Mouse (Mus musculus): Measurements from ENCODE around the gene Sema4a. TPM values are rescaled to one million over a fixed set of nuclear protein-coding genes. Genes with fewer than 3 reads are reported as not detected.

The Sema4a gene
- total RNA-seq (2022), result 1 to 10 TPM; 2.6 to 4.7 (median 3.8) TPM

DNA sequence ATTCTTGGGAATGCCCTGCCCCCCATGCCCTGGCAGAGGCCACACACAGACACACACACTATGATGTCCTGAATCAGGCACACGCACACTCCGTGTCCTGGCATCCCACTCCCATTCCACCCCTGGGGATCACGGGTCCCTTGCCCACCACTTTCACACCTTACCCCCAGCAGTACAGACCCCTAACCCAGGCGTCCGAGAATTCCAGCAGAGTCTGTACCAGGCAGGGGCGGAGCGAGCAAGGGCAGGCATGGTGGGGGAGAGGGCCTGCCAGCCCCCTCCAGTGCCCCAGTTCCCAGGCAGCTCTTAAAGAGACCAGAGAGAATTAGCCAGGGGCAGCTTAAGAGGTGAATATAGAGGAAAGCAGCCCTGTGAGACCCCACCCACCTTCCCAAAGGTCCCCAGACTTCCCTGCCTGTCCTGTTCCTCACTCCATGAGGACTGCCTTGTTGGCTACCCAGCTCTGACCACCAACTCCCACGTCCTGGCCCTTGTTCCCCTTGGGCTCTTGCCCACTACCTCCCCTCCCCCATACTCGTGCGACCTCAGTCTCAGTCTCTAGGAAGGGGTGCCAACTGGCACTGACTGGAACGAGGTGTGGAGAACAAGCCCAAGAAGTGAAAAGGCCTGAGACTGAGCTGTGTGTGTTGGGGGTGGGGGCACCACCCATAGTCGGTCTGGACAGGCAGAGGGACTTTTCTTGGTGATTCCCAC lies at the start of gene Sema4a:
Gene Sema4a, minus strand, starts transcription at position 200 of the 714 bp plus-strand sequence.
- DNase-seq (ENCODE audit: low spot score), result no peak

GRCm38 (mm10) chr3:88509692-88510420 lies 48.9 kb upstream of the Sema4a start, which contains the start of gene Lmna:
Lmna (minus strand) TSS chr3:88509956.
- peak; percentile 90 for DNase-seq (ENCODE audit: low spot score)

- DNase-seq (ENCODE audit: low spot score), result no peak
Observed at GRCm38 (mm10) chr3:88509250-88509649, 48.3 kb upstream of the Sema4a start.

DNA sequence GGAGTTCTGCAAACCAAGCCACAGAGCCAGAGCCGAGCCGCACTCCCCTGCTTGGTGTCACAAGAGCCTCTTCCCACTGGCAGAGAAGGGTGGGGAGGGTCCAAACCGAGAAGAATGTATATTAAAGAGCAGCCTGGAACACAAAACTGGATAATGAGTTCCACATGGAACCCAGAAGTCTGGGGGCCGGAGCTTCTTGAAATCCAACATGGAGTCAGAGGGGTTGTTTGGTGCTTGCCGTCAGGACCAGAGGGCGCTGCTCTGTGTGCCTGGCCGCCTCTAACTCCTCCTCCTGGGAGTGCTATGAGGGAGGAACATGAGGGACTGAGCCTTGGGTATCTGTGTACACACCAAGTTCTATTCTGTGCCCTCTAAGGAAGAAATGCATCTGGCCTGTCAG lies 44.8 kb upstream of the Sema4a start:
- no peak for DNase-seq (ENCODE audit: low spot score)

DNA sequence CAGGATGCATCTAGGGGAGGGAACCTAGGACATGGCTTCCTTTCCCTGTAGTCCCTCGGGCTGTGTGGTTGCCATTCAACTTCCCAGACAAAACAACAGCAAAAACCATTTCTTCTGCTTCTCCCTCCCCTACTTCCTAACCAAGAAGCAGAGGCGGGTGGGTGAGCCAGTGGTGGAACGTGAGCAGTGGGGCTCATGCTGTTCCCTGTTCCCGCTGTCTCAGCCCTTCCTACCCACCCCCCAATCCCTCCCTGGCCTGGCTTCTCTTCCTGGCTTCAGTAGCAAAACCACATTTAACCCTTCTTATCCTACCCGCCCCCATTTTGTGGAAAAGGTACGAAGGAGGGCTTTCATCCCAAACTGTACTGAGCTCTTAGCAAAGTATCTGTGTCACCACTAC lies 44.1 kb upstream of the Sema4a start:
- DNase-seq (ENCODE audit: low spot score), result no peak

GRCm38 (mm10) chr3:88503881-88504746 lies 43.1 kb upstream of the Sema4a start:
- DNase-seq (ENCODE audit: low spot score), result no peak

GRCm38 (mm10) chr3:88503505-88503863 lies 42.5 kb upstream of the Sema4a start:
- no peak for DNase-seq (ENCODE audit: low spot score)

- DNase-seq (ENCODE audit: low spot score), result peak; percentile 95
Observed at GRCm38 (mm10) chr3:88502641-88503504, 41.9 kb upstream of the Sema4a start.

- DNase-seq (ENCODE audit: low spot score), result peak; percentile 48
Observed at GRCm38 (mm10) chr3:88502031-88502571, 41.1 kb upstream of the Sema4a start.

- DNase-seq (ENCODE audit: low spot score), result no peak
Observed at GRCm38 (mm10) chr3:88501366-88502030, 40.5 kb upstream of the Sema4a start.

- no peak for DNase-seq (ENCODE audit: low spot score)
Observed at GRCm38 (mm10) chr3:88500655-88501365, 39.8 kb upstream of the Sema4a start.

- no peak for DNase-seq (ENCODE audit: low spot score)
Observed at GRCm38 (mm10) chr3:88500087-88500486, 39.1 kb upstream of the Sema4a start.

GRCm38 (mm10) chr3:88499580-88499979 lies 38.6 kb upstream of the Sema4a start:
- no peak for DNase-seq (ENCODE audit: low spot score)

DNA sequence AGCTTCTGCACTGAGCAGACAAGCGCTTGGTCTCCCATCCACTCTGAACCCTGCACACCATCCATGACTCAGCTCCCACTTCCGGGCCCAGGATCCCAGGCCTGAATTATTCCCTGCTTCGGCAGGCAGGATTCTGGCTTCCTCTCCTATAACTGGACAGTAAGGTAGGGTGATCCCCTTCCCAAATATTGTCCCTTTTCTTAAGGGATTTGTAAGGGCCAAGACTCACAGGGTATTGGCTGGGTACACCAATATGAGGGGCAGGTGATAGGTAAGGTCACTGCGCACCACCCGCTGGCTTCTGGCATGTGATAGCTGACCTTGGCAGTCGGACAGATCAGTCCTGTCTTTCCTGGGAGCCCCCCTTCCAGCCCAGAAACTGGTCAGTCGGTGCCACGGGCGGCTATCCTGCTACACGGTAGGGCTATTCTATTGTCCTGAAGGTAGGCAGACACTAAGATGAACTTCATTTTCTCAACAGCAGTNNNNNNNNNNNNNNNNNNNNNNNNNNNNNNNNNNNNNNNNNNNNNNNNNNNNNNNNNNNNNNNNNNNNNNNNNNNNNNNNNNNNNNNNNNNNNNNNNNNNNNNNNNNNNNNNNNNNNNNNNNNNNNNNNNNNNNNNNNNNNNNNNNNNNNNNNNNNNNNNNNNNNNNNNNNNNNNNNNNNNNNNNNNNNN lies 34.9 kb upstream of the Sema4a start:
- peak; percentile 55 for DNase-seq (ENCODE audit: low spot score)

GRCm38 (mm10) chr3:88494836-88495628 lies 34.0 kb upstream of the Sema4a start:
- peak; percentile 67 for DNase-seq (ENCODE audit: low spot score)

DNA sequence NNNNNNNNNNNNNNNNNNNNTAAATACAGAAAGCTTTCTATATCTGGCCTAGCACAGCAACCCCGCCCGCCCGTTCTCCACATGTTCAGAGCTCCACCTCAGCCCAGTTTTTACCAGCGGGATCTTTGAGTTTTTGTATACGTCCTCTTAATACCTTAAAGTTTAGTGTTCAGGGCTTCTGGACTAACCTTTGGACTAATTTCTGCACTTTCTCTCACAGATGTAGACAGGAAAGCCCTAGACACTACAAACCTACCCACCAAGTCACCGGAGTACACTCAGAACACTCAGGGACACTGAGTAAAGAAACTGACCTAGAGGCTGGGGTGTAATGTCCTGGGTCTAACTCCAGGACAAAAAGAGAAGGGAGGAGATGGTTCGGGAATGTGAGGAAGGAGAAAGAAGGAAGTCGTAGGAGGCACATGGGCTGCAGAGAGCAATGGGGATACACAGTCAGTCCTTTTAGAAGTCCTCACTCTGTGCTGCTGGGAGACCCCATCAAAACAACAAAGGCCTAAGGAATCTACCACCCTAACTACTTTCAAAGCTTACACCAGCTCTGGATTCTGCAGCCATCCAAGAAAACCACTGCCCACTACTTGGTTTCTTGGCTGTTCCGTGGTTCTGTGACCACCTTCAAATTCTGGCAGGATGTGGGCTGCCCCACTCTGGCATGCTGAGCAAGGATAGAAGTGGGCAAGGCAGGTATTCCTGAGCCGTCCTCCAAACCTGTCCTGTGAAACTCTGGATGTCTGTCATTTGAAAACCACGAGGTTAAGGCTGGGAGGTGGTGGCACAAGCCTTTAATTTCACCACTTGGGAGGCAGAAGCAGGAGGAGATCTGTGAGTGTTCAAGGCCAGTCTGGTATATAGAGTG lies 33.0 kb upstream of the Sema4a start:
- DNase-seq (ENCODE audit: low spot score), result no peak

DNA sequence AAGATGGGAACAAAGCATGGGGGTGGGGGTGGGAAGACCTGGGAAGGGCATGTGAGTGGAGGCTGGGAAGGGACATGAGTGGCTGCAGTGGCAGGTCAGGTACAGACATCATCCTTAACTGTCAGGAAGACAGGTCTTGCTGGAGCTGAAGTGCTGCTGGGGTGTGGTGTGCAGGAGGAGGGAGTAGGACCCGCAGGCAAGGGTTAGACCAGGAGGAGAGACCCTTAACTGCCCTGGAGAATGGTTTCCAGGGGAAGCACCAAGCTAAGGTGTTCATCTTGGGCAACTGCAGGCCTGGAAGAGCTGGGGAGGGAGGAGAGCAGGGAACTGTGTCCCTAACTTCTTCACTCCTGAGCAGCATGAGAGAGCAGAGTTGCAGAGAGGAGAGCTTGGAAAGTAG lies 26.4 kb upstream of the Sema4a start:
- no peak for DNase-seq (ENCODE audit: low spot score)
